ENCODE assay signal across 8 mouse cellular contexts in genomic region chr14:54464293-54465005, GRCm38 (mm10). TPM values are rescaled to one million over a fixed set of nuclear protein-coding genes. Genes with fewer than 3 reads are reported as not detected.
DNase-seq lines count a peak whose midpoint lies in the region; ATAC-seq and TF ChIP-seq lines count a peak whose summit lies in the region.

No protein-coding gene starts in this region.

- H3K36me3 ChIP-seq in ES-E14 (ENCODE audit: control insufficient read depth, insufficient read depth, low read length, poor library complexity, severe bottlenecking) = peaks cover 19% of the 10 kb centered on the region
- H3K36me3 ChIP-seq in embryonic facial prominence, embryonic 15.5 days = peaks cover 26% of the 10 kb centered on the region
- peaks cover 40% of the 10 kb centered on the region for H3K36me3 ChIP-seq in heart, embryonic 13.5 days
- peaks cover 27% of the 10 kb centered on the region for H3K36me3 ChIP-seq in kidney, postnatal 0 days (ENCODE audit: insufficient read depth, low read length)

- WGBS in bone marrow, adult 2 months = under 1% methylated on average over 57 of the region's 57 CpGs
- WGBS in embryonic facial prominence, embryonic 15.5 days = 1% methylated on average over 56 of the region's 57 CpGs
- WGBS in heart, embryonic 13.5 days = under 1% methylated on average over 55 of the region's 57 CpGs
- WGBS in kidney, postnatal 0 days = 1% methylated on average over 50 of the region's 57 CpGs

- in situ Hi-C loops in ES-E14 (cut with MboI; ENCODE audit: low sequenced_read_pairs in 2 of 2, unreplicated experiment in 2 of 2) = loop anchor here in 1 of 2 experiments (25.0 kb wide), 1 partner anchor 402 kb away; no protein-coding TSS in a partner anchor

- no peaks in the 10 kb centered on the region for H3K27me3 ChIP-seq in embryonic facial prominence, embryonic 15.5 days
- H3K27me3 ChIP-seq in heart, embryonic 13.5 days (replicated peaks) = no peaks in the 10 kb centered on the region
- no peaks in the 10 kb centered on the region for H3K27me3 ChIP-seq in kidney, postnatal 0 days (ENCODE audit: insufficient read depth, low read length)

- peak; percentile 84 for DNase-seq in ES-E14 (ENCODE audit: low read depth, low spot score)
- peak; percentile 91 for DNase-seq in kidney, postnatal 0 days (ENCODE audit: low spot score)
- DNase-seq in lung, postnatal 14 days = peak; percentile 72
- peak; percentile 29 for DNase-seq in ovary, postnatal 10 days (ENCODE audit: low spot score)
- peak; percentile 84 for DNase-seq in thymus, postnatal 4 days

- peak; percentile 54; the same call in 1 of the 2 replicates for TF ChIP-seq POLR2A in bone marrow, adult 2 months (IDR thresholded peaks at IDR 0.05; ENCODE audit: borderline replicate concordance, control insufficient read depth, low read depth, low read length)

- H3K4me1 ChIP-seq in ES-E14 (ENCODE audit: control insufficient read depth in 2 of 2, insufficient read depth in 2 of 2, low read length in 2 of 2, poor library complexity in 1 of 2) = no peaks in the 10 kb centered on the region; a peak in 1 of 4 replicates
- H3K4me1 ChIP-seq in bone marrow, adult 2 months (ENCODE audit: control insufficient read depth, insufficient read depth, low read length) = peaks cover 1% of the 10 kb centered on the region; the same call in 1 of the 2 replicates
- peaks cover 13% of the 10 kb centered on the region for H3K4me1 ChIP-seq in embryonic facial prominence, embryonic 15.5 days
- H3K4me1 ChIP-seq in heart, embryonic 13.5 days = peaks cover 18% of the 10 kb centered on the region
- H3K4me1 ChIP-seq in kidney, postnatal 0 days (replicated peaks; ENCODE audit: insufficient read depth, low read length) = 0 out of 2 replicates have a peak, but pooled peaks cover 3% of the 10 kb centered on the region

- H3K27ac ChIP-seq in ES-E14 (ENCODE audit: insufficient read depth, low read depth, low read length, poor library complexity, severe bottlenecking) = peak overlapping the region; percentile 54
- peak overlapping the region; percentile 96 for H3K27ac ChIP-seq in bone marrow, adult 2 months (ENCODE audit: control insufficient read depth, insufficient read depth, low read depth, low read length, poor library complexity)
- H3K27ac ChIP-seq in embryonic facial prominence, embryonic 15.5 days (replicated peaks) = peak overlapping the region; percentile 82
- peak overlapping the region; percentile 87 for H3K27ac ChIP-seq in heart, embryonic 13.5 days (replicated peaks)
- H3K27ac ChIP-seq in kidney, postnatal 0 days = peak overlapping the region; percentile 93

- H3K4me3 ChIP-seq in ES-E14 (ENCODE audit: insufficient read depth in 1 of 2, low read depth in 1 of 2, low read length in 2 of 2, poor library complexity in 1 of 2, severe bottlenecking in 1 of 2) = peak overlapping the region; percentile 87 to 94
- H3K4me3 ChIP-seq in bone marrow, adult 2 months (replicated peaks; ENCODE audit: control insufficient read depth, low read depth, low read length) = peak overlapping the region; percentile 75
- H3K4me3 ChIP-seq in embryonic facial prominence, embryonic 15.5 days (replicated peaks) = peak overlapping the region; percentile 91
- H3K4me3 ChIP-seq in heart, embryonic 13.5 days = peak overlapping the region; percentile 94
- peak overlapping the region; percentile 80 for H3K4me3 ChIP-seq in kidney, postnatal 0 days (replicated peaks; ENCODE audit: low read depth, low read length)

- peak; percentile 70 for TF ChIP-seq CTCF in bone marrow, adult 2 months (IDR thresholded peaks at IDR 0.05; ENCODE audit: control insufficient read depth, insufficient read depth, low read length)
- peak; percentile 81 for TF ChIP-seq CTCF in kidney, postnatal 0 days (IDR thresholded peaks at IDR 0.05; ENCODE audit: low read depth)

- H3K9ac ChIP-seq in ES-E14 (ENCODE audit: insufficient read depth, low read depth, low read length, poor library complexity, severe bottlenecking) = peak overlapping the region; percentile 72
- peak overlapping the region; percentile 64 for H3K9ac ChIP-seq in embryonic facial prominence, embryonic 15.5 days
- peak overlapping the region; percentile 91 for H3K9ac ChIP-seq in heart, embryonic 13.5 days
- H3K9ac ChIP-seq in kidney, postnatal 0 days (ENCODE audit: low read depth, low read length) = peak overlapping the region; percentile 85

- H3K4me2 ChIP-seq in embryonic facial prominence, embryonic 15.5 days (replicated peaks) = peak overlapping the region; percentile 80
- H3K4me2 ChIP-seq in heart, embryonic 13.5 days = peak overlapping the region; percentile 77
- peak overlapping the region; percentile 73 for H3K4me2 ChIP-seq in kidney, postnatal 0 days (ENCODE audit: low read length)

- H3K9me3 ChIP-seq in ES-E14 (ENCODE audit: control insufficient read depth, insufficient read depth, low read depth, low read length) = no peaks in the 10 kb centered on the region
- no peaks in the 10 kb centered on the region for H3K9me3 ChIP-seq in embryonic facial prominence, embryonic 15.5 days (replicated peaks)
- H3K9me3 ChIP-seq in heart, embryonic 13.5 days = no peaks in the 10 kb centered on the region
- H3K9me3 ChIP-seq in kidney, postnatal 0 days (replicated peaks; ENCODE audit: low read length) = no peaks in the 10 kb centered on the region

- peak; percentile 71 for ATAC-seq in embryonic facial prominence, embryonic 15.5 days (ENCODE audit: insufficient number of reproducible peaks, low FRiP score, low TSS enrichment, low read depth)
- ATAC-seq in heart, embryonic 13.5 days (ENCODE audit: extremely low read depth, insufficient number of reproducible peaks, low FRiP score, low TSS enrichment) = peak; percentile 49
- ATAC-seq in kidney, postnatal 0 days (replicated peaks; ENCODE audit: low FRiP score, low read depth) = peak; percentile 88

TF ChIP-seq in ES-E14, 5 proteins besides CTCF, POLR2A, EP300 and RAD21:
- TF ChIP-seq ZC3H11A (IDR thresholded peaks at IDR 0.05; ENCODE audit: borderline replicate concordance, low read depth, low read length) = no peak
TF ChIP-seq in ES-E14: peak in this region for 0.

RNA-seq across cellular contexts. Expression of gene Lrp10, which starts 0.5 kb away (rescaled TPM):
- total RNA-seq in ES-E14 (2012; rRNA removed) = 20.8 and 48.1 TPM in 2 replicates
- 21.5 and 29.0 TPM in 2 replicates for polyA plus RNA-seq in bone marrow, adult 2 months (2011; ENCODE audit: insufficient read depth, insufficient read length, low replicate concordance, missing spikeins)
- 48.1 and 49.3 TPM in 2 replicates for polyA plus RNA-seq in embryonic facial prominence, embryonic 15.5 days (2015; fragmentation: Nextera tagmentation; extraction: Ambion mirVana)
- polyA plus RNA-seq in heart, embryonic 13.5 days (2015; fragmentation: Nextera tagmentation; extraction: Ambion mirVana) = 42.1 and 42.2 TPM in 2 replicates
- 76.5 and 78.4 TPM in 2 replicates for polyA plus RNA-seq in kidney, postnatal 0 days (2015; fragmentation: Nextera tagmentation; extraction: Ambion mirVana)

RNA-seq across cellular contexts. Expression of gene Rem2, which starts 11.5 kb away (rescaled TPM):
- total RNA-seq in ES-E14 (2012; rRNA removed) = 0.85 and 1.4 TPM in 2 replicates
- 0.80 TPM in 1 of 2 replicates, not detected in the other for polyA plus RNA-seq in bone marrow, adult 2 months (2011; ENCODE audit: insufficient read depth, insufficient read length, low replicate concordance, missing spikeins)
- polyA plus RNA-seq in embryonic facial prominence, embryonic 15.5 days (2015; fragmentation: Nextera tagmentation; extraction: Ambion mirVana) = 3.4 and 3.9 TPM in 2 replicates
- 1.6 and 2.0 TPM in 2 replicates for polyA plus RNA-seq in heart, embryonic 13.5 days (2015; fragmentation: Nextera tagmentation; extraction: Ambion mirVana)
- 4.3 and 4.4 TPM in 2 replicates for polyA plus RNA-seq in kidney, postnatal 0 days (2015; fragmentation: Nextera tagmentation; extraction: Ambion mirVana)

RNA-seq across cellular contexts. Expression of gene Mmp14, which starts 33.0 kb away (rescaled TPM):
- 29.8 and 67.3 TPM in 2 replicates for total RNA-seq in ES-E14 (2012; rRNA removed)
- 6.7 and 17.2 TPM in 2 replicates for polyA plus RNA-seq in bone marrow, adult 2 months (2011; ENCODE audit: insufficient read depth, insufficient read length, low replicate concordance, missing spikeins)
- polyA plus RNA-seq in embryonic facial prominence, embryonic 15.5 days (2015; fragmentation: Nextera tagmentation; extraction: Ambion mirVana) = 253 and 259 TPM in 2 replicates
- polyA plus RNA-seq in heart, embryonic 13.5 days (2015; fragmentation: Nextera tagmentation; extraction: Ambion mirVana) = 97.4 and 98.7 TPM in 2 replicates
- 107 and 114 TPM in 2 replicates for polyA plus RNA-seq in kidney, postnatal 0 days (2015; fragmentation: Nextera tagmentation; extraction: Ambion mirVana)

RNA-seq across cellular contexts. Expression of gene Mrpl52, which starts 37.7 kb away (rescaled TPM):
- total RNA-seq in ES-E14 (2012; rRNA removed) = 137 and 272 TPM in 2 replicates
- polyA plus RNA-seq in bone marrow, adult 2 months (2011; ENCODE audit: insufficient read depth, insufficient read length, low replicate concordance, missing spikeins) = 81.1 and 169 TPM in 2 replicates
- polyA plus RNA-seq in embryonic facial prominence, embryonic 15.5 days (2015; fragmentation: Nextera tagmentation; extraction: Ambion mirVana) = 228 and 231 TPM in 2 replicates
- 226 and 256 TPM in 2 replicates for polyA plus RNA-seq in heart, embryonic 13.5 days (2015; fragmentation: Nextera tagmentation; extraction: Ambion mirVana)
- polyA plus RNA-seq in kidney, postnatal 0 days (2015; fragmentation: Nextera tagmentation; extraction: Ambion mirVana) = 357 and 408 TPM in 2 replicates

RNA-seq across cellular contexts. Expression of gene Slc7a7, which starts 46.9 kb away (rescaled TPM):
- total RNA-seq in ES-E14 (2012; rRNA removed) = 93.1 and 310 TPM in 2 replicates
- 5.8 and 15.2 TPM in 2 replicates for polyA plus RNA-seq in bone marrow, adult 2 months (2011; ENCODE audit: insufficient read depth, insufficient read length, low replicate concordance, missing spikeins)
- 8.1 and 9.3 TPM in 2 replicates for polyA plus RNA-seq in embryonic facial prominence, embryonic 15.5 days (2015; fragmentation: Nextera tagmentation; extraction: Ambion mirVana)
- 9.6 and 10.8 TPM in 2 replicates for polyA plus RNA-seq in heart, embryonic 13.5 days (2015; fragmentation: Nextera tagmentation; extraction: Ambion mirVana)
- polyA plus RNA-seq in kidney, postnatal 0 days (2015; fragmentation: Nextera tagmentation; extraction: Ambion mirVana) = 27.8 and 36.4 TPM in 2 replicates

Comparison
In these comparisons a context has a peak if more than half of its experiments do, and no peak if none do; other contexts are left out.
1. Peak in every context shown above with its lines: DNase-seq, ATAC-seq, H3K4me3 ChIP-seq and H3K27ac ChIP-seq.
2. DNase-seq: peak in every context shown above with its lines; median percentile 91 in kidney, postnatal 0 days; 84 in ES-E14; 84 in thymus, postnatal 4 days; 72 in lung, postnatal 14 days; 29 in ovary, postnatal 10 days.